Mouse (Mus musculus) stomach, postnatal 0 days (tissue): ENCODE data around the gene Dcp1b. TPM values are rescaled to one million over a fixed set of nuclear protein-coding genes. Genes with fewer than 3 reads are reported as not detected.

Source experiments
- ATAC-seq: fragments of 200-750 bp; cut with Nextera tagmentation; 2 replicates; pipeline ENCODE4 v1.8.0; 2017; ENCODE audit not compliant: low FRiP score, low TSS enrichment
- DNase-seq: peaks from one replicate; pipeline ENCODE4 v3.0.0-alpha.2; 2016; ENCODE audit warnings: low spot score
- H3K27ac ChIP-seq: fragments of 300-500 bp; sonication (generic); replicated peaks from 2 replicates; pipeline ENCODE4 v1.5.1; 2014; ENCODE audit warnings: mild to moderate bottlenecking, control low read depth
- H3K27me3 ChIP-seq: fragments of 300-500 bp; sonication (generic); 2 replicates; pipeline ENCODE4 v1.6.1; 2014; ENCODE audit warnings: low read length; ENCODE audit not compliant: control insufficient read depth, insufficient read depth
- H3K36me3 ChIP-seq: fragments of 300-500 bp; sonication (generic); 2 replicates; pipeline ENCODE4 v1.6.1; 2014; ENCODE audit warnings: low read length, mixed read lengths; ENCODE audit not compliant: control insufficient read depth, insufficient read depth
- H3K4me1 ChIP-seq: fragments of 300-500 bp; sonication (generic); replicated peaks from 2 replicates; pipeline ENCODE4 v1.6.1; 2014; ENCODE audit warnings: antibody characterized with exemption; ENCODE audit not compliant: control insufficient read depth, insufficient read depth
- H3K4me2 ChIP-seq: fragments of 300-500 bp; sonication (generic); replicated peaks from 2 replicates; pipeline ENCODE4 v1.6.1; 2014; ENCODE audit warnings: low read depth, mild to moderate bottlenecking, control low read depth, moderate library complexity
- H3K4me3 ChIP-seq: fragments of 300-500 bp; sonication (generic); 2 replicates; pipeline ENCODE4 v1.5.1; 2014; ENCODE audit warnings: low read depth, low read length, control low read depth
- H3K9ac ChIP-seq: fragments of 300-500 bp; sonication (generic); 2 replicates; pipeline ENCODE4 v1.6.1; 2014; ENCODE audit warnings: mild to moderate bottlenecking, low read length, control low read depth, mixed read lengths
- H3K9me3 ChIP-seq: fragments of 300-500 bp; sonication (generic); 2 replicates; pipeline ENCODE4 v1.6.1; 2016; ENCODE audit warnings: low read length; ENCODE audit not compliant: control insufficient read depth
- CTCF ChIP-seq: IDR thresholded peaks from 2 replicates; pipeline ENCODE4 v1.5.1; 2016; ENCODE audit warnings: antibody characterized with exemption, low read depth, mild to moderate bottlenecking, moderate library complexity
- EP300 ChIP-seq: optimal IDR thresholded peaks from 2 replicates; pipeline ENCODE3; 2016; ENCODE audit warnings: antibody characterized with exemption
- WGBS: fragments of 180-500 bp; shearing (Covaris S2); extraction: QIAGEN DNeasy Blood & Tissue Kit; methylation state at CpG from one replicate; pipeline ENCODE4 v1.1.7; 2014; 5-methylcytosine and 5-hydroxymethylcytosine counted together
- polyA plus RNA-seq: library from polyadenylated mRNA; unstranded; fragments of >200 nt; fragmentation: Nextera tagmentation; extraction: Ambion mirVana; gene quantifications from 2 replicates; pipeline ENCODE4 v1.2.1, GENCODE M21; 2015

Gene Dcp1b
- polyA plus RNA-seq, 1 experiment from 2014 or later = 4.8 TPM

DNA sequence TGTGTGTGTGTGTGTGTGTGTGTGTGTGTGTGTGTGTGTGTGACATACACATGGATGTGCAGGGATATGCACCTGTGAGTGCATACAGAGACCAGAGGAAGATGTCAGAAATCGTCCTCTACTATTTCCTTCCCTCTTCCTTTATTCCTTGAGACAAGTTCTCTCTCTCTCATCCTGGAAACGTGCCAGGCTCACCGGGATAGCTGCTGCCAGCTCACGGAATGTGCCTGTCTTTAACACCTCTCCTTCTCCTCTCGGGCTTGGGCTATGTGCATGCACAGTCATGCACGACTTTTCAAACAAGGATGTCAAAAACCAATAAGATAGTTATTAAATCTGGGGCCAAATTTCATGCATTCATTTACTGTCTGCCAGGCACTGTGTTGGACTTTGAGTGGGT lies 12.6 kb downstream of the Dcp1b start:
- TF ChIP-seq EP300 (no peak), CTCF (no peak)
- ATAC-seq (no peak), DNase-seq (no peak)
- no peak overlapping the region for H3K4me2 ChIP-seq
- H3K9ac ChIP-seq = no peak overlapping the region
- WGBS = 57% methylated on average over 6 of the region's 6 CpGs
- no peaks in the 10 kb centered on the region for H3K27me3 ChIP-seq
- H3K36me3 ChIP-seq = peaks cover 3% of the 10 kb centered on the region; the same call in 1 of the 2 replicates
- no peak overlapping the region for H3K4me3 ChIP-seq
- no peak overlapping the region for H3K27ac ChIP-seq
- H3K4me1 ChIP-seq = no peaks in the 10 kb centered on the region
- no peaks in the 10 kb centered on the region for H3K9me3 ChIP-seq

DNA sequence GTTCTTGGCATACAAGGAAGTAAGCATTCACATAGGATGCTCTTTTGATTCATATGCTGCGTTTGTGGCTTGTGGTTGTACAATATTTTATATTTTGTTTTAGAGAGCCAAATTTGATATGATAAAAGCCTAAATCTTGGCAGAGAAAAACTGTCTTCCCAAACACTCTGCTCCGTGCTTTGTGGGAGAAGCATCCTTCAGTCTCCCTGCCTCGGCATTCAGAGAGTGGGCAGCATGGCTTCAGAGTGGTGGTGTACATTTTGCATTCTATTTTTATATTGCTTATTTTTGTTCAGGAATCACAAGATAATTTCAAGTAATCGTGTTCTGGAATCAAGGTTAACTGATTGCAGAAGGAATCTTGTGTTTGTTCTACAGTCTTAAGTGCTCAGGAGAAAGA lies 16.4 kb downstream of the Dcp1b start:
- H3K9ac ChIP-seq = no peak overlapping the region
- 0 out of 2 replicates have a peak, but pooled peaks cover 2% of the 10 kb centered on the region for H3K4me1 ChIP-seq
- H3K27ac ChIP-seq = no peak overlapping the region
- DNase-seq (no peak), ATAC-seq (no peak)
- peaks cover 6% of the 10 kb centered on the region; the same call in 1 of the 2 replicates for H3K36me3 ChIP-seq
- no peak overlapping the region for H3K4me3 ChIP-seq
- no peak overlapping the region for H3K4me2 ChIP-seq
- 82% methylated on average over 4 of the region's 4 CpGs for WGBS
- no peaks in the 10 kb centered on the region for H3K27me3 ChIP-seq
- no peaks in the 10 kb centered on the region for H3K9me3 ChIP-seq
- no peak for TF ChIP-seq CTCF
- TF ChIP-seq EP300 = no peak

DNA sequence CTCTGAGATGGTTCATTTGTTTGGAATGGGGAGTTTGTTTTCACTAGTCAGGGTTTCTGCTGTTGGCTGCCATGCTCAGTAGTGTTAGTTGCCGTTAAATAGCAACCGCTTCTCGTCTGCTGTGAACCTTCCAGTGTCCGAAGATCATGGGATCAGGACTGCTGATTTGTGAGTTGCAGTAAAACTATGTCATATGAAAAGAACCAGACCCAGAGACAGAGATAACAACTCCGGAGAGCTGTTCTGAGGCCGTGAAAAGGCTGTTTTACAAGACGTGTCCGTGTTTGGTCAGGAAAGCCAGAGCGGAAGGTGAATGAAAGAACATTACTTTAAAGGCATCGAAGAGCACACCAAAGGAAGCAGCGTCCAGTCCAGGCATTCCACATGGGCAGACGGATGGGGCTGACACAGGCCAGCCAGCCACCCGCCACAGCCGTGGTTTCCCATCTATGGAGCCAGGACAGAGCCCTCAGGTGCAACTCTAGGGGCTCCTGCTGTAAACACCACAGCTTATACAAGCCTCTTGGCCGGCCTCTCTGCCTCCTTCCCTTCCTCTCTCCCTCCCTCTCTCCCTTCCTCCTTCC lies 18.6 kb downstream of the Dcp1b start:
- Histone ChIP-seq H3K27ac (peak overlapping the region; percentile 56; the same call in 1 of the 2 replicates), H3K4me2 (no peak overlapping the region), H3K9me3 (no peaks in the 10 kb centered on the region), H3K4me3 (no peak overlapping the region), H3K36me3 (peaks cover 6% of the 10 kb centered on the region; the same call in 1 of the 2 replicates), H3K4me1 (0 out of 2 replicates have a peak, but pooled peaks cover 2% of the 10 kb centered on the region), H3K9ac (no peak overlapping the region), H3K27me3 (no peaks in the 10 kb centered on the region)
- no peak for TF ChIP-seq CTCF
- DNase-seq = no peak
- peak; percentile 47; the same call in 1 of the 2 replicates for ATAC-seq
- 64% methylated on average over 15 of the region's 15 CpGs for WGBS

DNA sequence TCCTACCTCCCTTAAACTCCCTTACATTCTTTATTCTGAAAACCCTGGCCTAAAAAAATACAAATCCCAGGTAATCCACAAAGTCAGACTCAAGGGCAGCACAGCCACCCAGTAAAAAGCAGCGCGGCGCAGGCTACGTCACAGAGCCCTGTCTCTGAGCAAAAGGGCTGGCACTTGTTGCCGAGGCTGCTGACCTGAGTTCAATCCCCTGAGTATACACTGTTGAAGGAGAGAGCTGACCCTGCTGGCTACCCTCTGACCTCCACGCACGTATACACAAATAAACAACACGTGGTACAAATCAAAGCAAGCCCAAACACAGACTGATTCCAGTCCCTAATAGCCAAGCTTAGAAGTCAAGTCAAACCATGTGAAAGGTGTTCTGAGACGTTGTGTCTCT lies 19.1 kb downstream of the Dcp1b start:
- H3K9ac ChIP-seq = no peak overlapping the region
- no peak for TF ChIP-seq CTCF
- no peak for TF ChIP-seq EP300
- WGBS = 71% methylated on average over 9 of the region's 9 CpGs
- no peak overlapping the region for H3K4me3 ChIP-seq
- no peaks in the 10 kb centered on the region for H3K9me3 ChIP-seq
- H3K27me3 ChIP-seq = no peaks in the 10 kb centered on the region
- H3K27ac ChIP-seq = peak overlapping the region; percentile 56; the same call in 1 of the 2 replicates
- H3K4me2 ChIP-seq = no peak overlapping the region
- peaks cover 6% of the 10 kb centered on the region; the same call in 1 of the 2 replicates for H3K36me3 ChIP-seq
- H3K4me1 ChIP-seq = 0 out of 2 replicates have a peak, but pooled peaks cover 2% of the 10 kb centered on the region
- ATAC-seq = no peak
- DNase-seq = no peak

DNA sequence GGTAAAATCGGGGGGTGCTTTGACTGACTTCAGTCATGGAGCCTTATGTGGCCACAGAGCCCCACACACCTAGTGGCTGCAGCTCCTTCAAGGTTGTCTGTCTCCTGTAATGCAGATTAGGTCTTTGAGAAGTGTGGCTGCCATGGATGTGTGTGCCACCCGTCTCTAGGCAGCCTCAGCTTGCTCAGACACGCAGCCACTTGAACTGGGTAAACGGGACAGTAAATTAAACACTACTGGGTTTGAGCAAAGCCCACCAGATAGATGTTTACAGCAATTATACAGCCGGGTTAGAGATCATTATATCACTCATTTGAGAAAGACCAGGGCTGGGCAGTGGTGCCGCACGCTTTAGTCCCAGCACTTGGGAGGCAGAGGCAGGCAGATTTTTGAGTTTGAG lies 19.5 kb downstream of the Dcp1b start:
- DNase-seq (no peak), ATAC-seq (no peak)
- no peak overlapping the region for H3K27ac ChIP-seq
- no peak overlapping the region for H3K4me3 ChIP-seq
- no peaks in the 10 kb centered on the region for H3K9me3 ChIP-seq
- TF ChIP-seq CTCF (no peak), EP300 (no peak)
- H3K9ac ChIP-seq = no peak overlapping the region
- 0 out of 2 replicates have a peak, but pooled peaks cover 2% of the 10 kb centered on the region for H3K4me1 ChIP-seq
- whole genome bisulfite sequencing = 60% methylated on average over 7 of the region's 7 CpGs
- peaks cover 6% of the 10 kb centered on the region; the same call in 1 of the 2 replicates for H3K36me3 ChIP-seq
- no peak overlapping the region for H3K4me2 ChIP-seq
- H3K27me3 ChIP-seq = no peaks in the 10 kb centered on the region
